Mouse (Mus musculus): ENCODE data around the gene Car7. TPM values are rescaled to one million over a fixed set of nuclear protein-coding genes. Genes with fewer than 3 reads are reported as not detected.

The Car7 gene
- polyA plus RNA-seq, 1 experiment from 2014 or later, result 1.3 TPM

- Histone ChIP-seq H3K9ac (ENCODE audit: low read length) (no peak overlapping the region), H3K36me3 (ENCODE audit: control insufficient read depth, insufficient read depth, low read length) (0 out of 2 replicates have a peak, but pooled peaks cover 3% of the 10 kb centered on the region), H3K9me3 (ENCODE audit: control insufficient read depth, low read length) (no peaks in the 10 kb centered on the region), H3K4me1 (replicated peaks; ENCODE audit: control insufficient read depth, insufficient read depth) (no peaks in the 10 kb centered on the region), H3K27ac (replicated peaks) (no peak overlapping the region), H3K4me2 (replicated peaks; ENCODE audit: low read depth) (no peak overlapping the region), H3K27me3 (ENCODE audit: control insufficient read depth, insufficient read depth, low read length) (no peaks in the 10 kb centered on the region), H3K4me3 (ENCODE audit: low read depth, low read length) (no peak overlapping the region)
- DNase-seq (ENCODE audit: low spot score) (no peak), ATAC-seq (ENCODE audit: low FRiP score, low TSS enrichment) (no peak)
- 82% methylated on average over 21 of the region's 21 CpGs for WGBS
- no peak for TF ChIP-seq EP300 (optimal IDR thresholded peaks at IDR 0.05)
Measured at GRCm38 (mm10) chr8:104595773-104596536, 61.5 kb downstream of the Car7 start.

GRCm38 (mm10) chr8:104597656-104598055, 63.2 kb downstream of the Car7 start:
- no peak for DNase-seq (ENCODE audit: low spot score)
- Histone ChIP-seq H3K27ac (replicated peaks) (no peak overlapping the region), H3K4me3 (ENCODE audit: low read depth, low read length) (no peak overlapping the region), H3K36me3 (ENCODE audit: control insufficient read depth, insufficient read depth, low read length) (0 out of 2 replicates have a peak, but pooled peaks cover 3% of the 10 kb centered on the region), H3K9ac (ENCODE audit: low read length) (no peak overlapping the region), H3K27me3 (ENCODE audit: control insufficient read depth, insufficient read depth, low read length) (no peaks in the 10 kb centered on the region), H3K4me1 (replicated peaks; ENCODE audit: control insufficient read depth, insufficient read depth) (no peaks in the 10 kb centered on the region), H3K4me2 (replicated peaks; ENCODE audit: low read depth) (no peak overlapping the region), H3K9me3 (ENCODE audit: control insufficient read depth, low read length) (no peaks in the 10 kb centered on the region)
- no peak for ATAC-seq (ENCODE audit: low FRiP score, low TSS enrichment)
- 56% methylated on average over 6 of the region's 6 CpGs for WGBS
- TF ChIP-seq CTCF (IDR thresholded peaks at IDR 0.05; ENCODE audit: low read depth), result no peak
- no peak for TF ChIP-seq EP300 (optimal IDR thresholded peaks at IDR 0.05)

GRCm38 (mm10) chr8:104598496-104598895, 64.0 kb downstream of the Car7 start:
- 0 out of 2 replicates have a peak, but pooled peaks cover 3% of the 10 kb centered on the region for H3K36me3 ChIP-seq (ENCODE audit: control insufficient read depth, insufficient read depth, low read length)
- DNase-seq (ENCODE audit: low spot score), result no peak
- WGBS, result 32% methylated on average over 6 of the region's 6 CpGs
- no peak overlapping the region for H3K27ac ChIP-seq (replicated peaks)
- no peaks in the 10 kb centered on the region for H3K9me3 ChIP-seq (ENCODE audit: control insufficient read depth, low read length)
- no peak overlapping the region for H3K9ac ChIP-seq (ENCODE audit: low read length)
- H3K4me3 ChIP-seq (ENCODE audit: low read depth, low read length), result no peak overlapping the region
- no peaks in the 10 kb centered on the region for H3K27me3 ChIP-seq (ENCODE audit: control insufficient read depth, insufficient read depth, low read length)
- ATAC-seq (ENCODE audit: low FRiP score, low TSS enrichment), result no peak
- H3K4me1 ChIP-seq (replicated peaks; ENCODE audit: control insufficient read depth, insufficient read depth), result no peaks in the 10 kb centered on the region
- no peak overlapping the region for H3K4me2 ChIP-seq (replicated peaks; ENCODE audit: low read depth)
- no peak for TF ChIP-seq EP300 (optimal IDR thresholded peaks at IDR 0.05)
- TF ChIP-seq CTCF (IDR thresholded peaks at IDR 0.05; ENCODE audit: low read depth), result no peak

Other genes starting within 250 kb of the Car7 start
- gene Cmtm2a, start 241.5 kb upstream of the Car7 start, polyA plus RNA-seq (2015; fragmentation: Nextera tagmentation; extraction: Ambion mirVana), result not detected in 2 replicates
- not detected in 2 replicates for gene Gm45711, start 224.6 kb upstream of the Car7 start, polyA plus RNA-seq (2015; fragmentation: Nextera tagmentation; extraction: Ambion mirVana)
- gene Cmtm1, start 224.5 kb upstream of the Car7 start, polyA plus RNA-seq (2015; fragmentation: Nextera tagmentation; extraction: Ambion mirVana), result not detected in 2 replicates
- not detected in 2 replicates for gene Gm11020, start 213.1 kb upstream of the Car7 start, polyA plus RNA-seq (2015; fragmentation: Nextera tagmentation; extraction: Ambion mirVana)
- gene Cmtm2b, start 212.5 kb upstream of the Car7 start, polyA plus RNA-seq (2015; fragmentation: Nextera tagmentation; extraction: Ambion mirVana), result not detected in 2 replicates
- gene Cmtm3, start 195.3 kb upstream of the Car7 start, polyA plus RNA-seq (2015; fragmentation: Nextera tagmentation; extraction: Ambion mirVana), result 48.4 and 52.1 TPM in 2 replicates
- gene Cmtm4, start 138.9 kb upstream of the Car7 start, polyA plus RNA-seq (2015; fragmentation: Nextera tagmentation; extraction: Ambion mirVana), result 4.6 and 4.8 TPM in 2 replicates
- gene Dync1li2, start 91.6 kb upstream of the Car7 start, polyA plus RNA-seq (2015; fragmentation: Nextera tagmentation; extraction: Ambion mirVana), result 31.9 and 33.0 TPM in 2 replicates
- gene Terb1, start 24.8 kb upstream of the Car7 start, polyA plus RNA-seq (2015; fragmentation: Nextera tagmentation; extraction: Ambion mirVana), result 0.18 and 0.33 TPM in 2 replicates
- gene Nae1, start 52 bp upstream of the Car7 start, polyA plus RNA-seq (2015; fragmentation: Nextera tagmentation; extraction: Ambion mirVana), result 59.2 and 64.1 TPM in 2 replicates
- 5.5 and 6.2 TPM in 2 replicates for gene Pdp2, start 56.8 kb downstream of the Car7 start, polyA plus RNA-seq (2015; fragmentation: Nextera tagmentation; extraction: Ambion mirVana)
- gene Cdh16, start 89.7 kb downstream of the Car7 start, polyA plus RNA-seq (2015; fragmentation: Nextera tagmentation; extraction: Ambion mirVana), result 0.30 TPM in 2 replicates
- 10.3 and 12.8 TPM in 2 replicates for gene Rrad, start 96.6 kb downstream of the Car7 start, polyA plus RNA-seq (2015; fragmentation: Nextera tagmentation; extraction: Ambion mirVana)
- gene Ciao2b, start 107.3 kb downstream of the Car7 start, polyA plus RNA-seq (2015; fragmentation: Nextera tagmentation; extraction: Ambion mirVana), result 71.2 and 76.1 TPM in 2 replicates
- gene Ces2a, start 199.3 kb downstream of the Car7 start, polyA plus RNA-seq (2015; fragmentation: Nextera tagmentation; extraction: Ambion mirVana), result 1.4 and 2.0 TPM in 2 replicates